Mouse (Mus musculus) forebrain, embryonic 10.5 days (tissue): ENCODE data around the gene Gm21860. TPM values are rescaled to one million over a fixed set of nuclear protein-coding genes. Genes with fewer than 3 reads are reported as not detected.
"Not testable (repeated sequence)": the region's sequence is repeated elsewhere in the genome, so short reads cannot be mapped to it uniquely, and the experiment has no call there.

Experiments
- DNase-seq: peaks from one replicate; pipeline ENCODE4 v3.0.0-alpha.2; 2017; ENCODE audit warnings: low spot score; ENCODE audit errors: extremely low spot score
- H3K27ac ChIP-seq: fragments of 300-500 bp; sonication (generic); 2 replicates; pipeline ENCODE4 v1.5.1; 2016; ENCODE audit warnings: mild to moderate bottlenecking
- H3K27me3 ChIP-seq: fragments of 300-500 bp; sonication (generic); 2 replicates; pipeline ENCODE4 v1.6.1; 2016; ENCODE audit warnings: mild to moderate bottlenecking; ENCODE audit not compliant: poor library complexity, severe bottlenecking
- H3K36me3 ChIP-seq: fragments of 300-500 bp; sonication (generic); replicated peaks from 2 replicates; pipeline ENCODE4 v1.6.1; 2016; ENCODE audit warnings: mild to moderate bottlenecking, moderate library complexity
- H3K4me1 ChIP-seq: fragments of 300-500 bp; sonication (generic); 2 replicates; pipeline ENCODE4 v1.6.1; 2016
- H3K4me3 ChIP-seq: fragments of 300-500 bp; sonication (generic); 2 replicates; pipeline ENCODE4 v1.5.1; 2016; ENCODE audit warnings: mild to moderate bottlenecking, moderate library complexity
- H3K9me3 ChIP-seq: fragments of 300-500 bp; sonication (generic); 2 replicates; pipeline ENCODE4 v1.6.1; 2016; ENCODE audit warnings: mild to moderate bottlenecking, moderate library complexity
- WGBS: fragments of 180-500 bp; shearing (Covaris S2); methylation state at CpG from one replicate; pipeline ENCODE4 v1.1.7; 2016; 5-methylcytosine and 5-hydroxymethylcytosine counted together
- polyA plus RNA-seq: library from polyadenylated mRNA; unstranded; fragments of >200 nt; fragmentation: Nextera tagmentation; extraction: Ambion mirVana; gene quantifications from 2 replicates; pipeline ENCODE4 v1.2.1, GENCODE M21; 2016

Gene Gm21860
- polyA plus RNA-seq, 1 experiment from 2014 or later = not detected

DNA sequence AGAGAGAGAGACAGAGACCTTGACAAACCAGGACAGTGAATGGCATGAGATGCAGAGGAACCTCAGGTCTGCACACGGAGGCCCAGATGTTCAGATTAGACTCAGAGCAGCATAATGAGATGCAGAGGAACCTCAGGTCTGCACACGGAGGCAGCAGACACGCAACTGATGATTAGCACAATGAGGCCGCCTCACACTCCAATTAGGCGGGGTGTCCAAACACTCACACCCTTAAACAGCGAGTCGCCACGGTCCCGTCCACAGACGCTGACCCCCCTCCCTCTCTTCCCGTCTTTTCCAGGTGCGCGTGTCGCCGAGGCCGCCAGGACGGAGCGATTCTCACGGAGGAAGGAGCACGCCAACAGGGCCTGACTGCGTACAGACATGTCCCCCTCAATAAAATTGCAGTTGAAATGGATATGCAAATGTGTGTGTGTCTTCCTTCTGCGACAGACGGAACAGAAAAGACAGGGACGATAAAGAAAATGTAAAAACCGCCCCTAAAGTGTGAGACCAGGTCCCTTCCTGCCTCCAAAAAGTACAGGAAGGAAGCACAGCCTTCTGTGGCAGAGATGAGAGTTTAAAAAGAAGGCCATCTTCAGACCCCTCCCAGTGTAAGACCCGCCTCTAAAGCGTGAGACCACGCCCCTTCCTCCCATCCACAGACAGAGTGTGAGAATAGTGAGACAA is 15.6 kb downstream of the Gm21860 start:
- not testable (repeated sequence) for H3K4me3 ChIP-seq, H3K27ac ChIP-seq, H3K27me3 ChIP-seq, H3K4me1 ChIP-seq
- WGBS = 74% methylated on average over 28 of the region's 28 CpGs
- Histone ChIP-seq H3K9me3 (peaks cover 74% of the 10 kb centered on the region), H3K36me3 (peaks cover 44% of the 10 kb centered on the region)
- peak; percentile 68 for DNase-seq

DNA sequence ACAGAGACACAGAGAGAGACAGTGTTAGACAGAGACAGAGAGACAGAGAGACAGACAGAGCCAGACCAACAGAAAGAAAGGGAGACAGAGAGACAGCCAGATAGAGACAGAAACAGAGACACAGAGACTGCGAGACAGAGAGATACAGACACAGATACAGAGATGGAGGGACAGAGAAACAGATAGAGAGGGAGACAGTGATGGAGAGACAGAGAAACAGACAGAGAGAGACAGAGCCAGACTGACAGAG is 16.3 kb downstream of the Gm21860 start:
- no peaks in the 10 kb centered on the region for H3K4me1 ChIP-seq
- no peak overlapping the region for H3K27ac ChIP-seq
- no peaks in the 10 kb centered on the region for H3K27me3 ChIP-seq
- peaks cover 44% of the 10 kb centered on the region for H3K36me3 ChIP-seq
- DNase-seq = no peak
- H3K9me3 ChIP-seq = peaks cover 71% of the 10 kb centered on the region
- 87% methylated on average over 1 of the region's 1 CpGs for WGBS
- H3K4me3 ChIP-seq = no peak overlapping the region

DNA sequence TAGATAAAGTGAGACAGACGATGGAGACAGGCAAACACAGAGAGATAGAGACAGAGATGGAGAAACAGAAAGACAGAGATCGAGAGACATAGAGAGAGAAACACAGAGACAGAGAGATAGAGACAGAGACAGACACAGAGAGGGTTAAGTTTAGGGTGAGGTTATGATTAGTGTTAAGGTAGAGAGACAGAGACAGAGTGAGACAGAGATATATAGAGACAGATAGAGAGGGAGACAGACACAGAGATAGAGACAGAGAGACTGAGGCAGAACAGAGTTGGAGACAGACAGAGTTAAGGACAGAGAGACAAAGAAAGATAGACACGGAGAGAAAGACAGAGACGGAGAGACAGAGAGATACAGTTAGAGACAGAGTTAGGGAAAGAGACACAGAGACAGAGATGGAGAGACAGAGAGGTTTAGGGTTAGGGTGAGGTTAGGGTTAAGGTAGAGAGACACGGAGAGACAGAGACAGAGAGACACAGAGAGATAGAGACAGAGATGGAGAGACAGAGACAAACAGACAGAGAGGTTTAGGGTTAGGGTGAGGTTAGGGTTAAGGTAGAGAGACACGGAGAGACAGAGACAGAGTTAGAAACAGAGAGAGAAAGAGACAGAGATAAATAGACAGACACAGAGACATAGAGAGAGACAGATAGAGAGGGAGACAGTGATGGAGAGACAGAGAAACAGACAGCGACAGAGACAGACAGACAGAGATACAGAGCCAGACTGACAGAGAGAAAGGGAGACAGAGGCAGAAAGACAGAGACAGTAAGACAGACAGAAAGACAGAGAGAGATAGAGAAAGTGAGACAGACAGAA is 16.8 kb downstream of the Gm21860 start:
- no peaks in the 10 kb centered on the region for H3K27me3 ChIP-seq
- H3K27ac ChIP-seq = no peak overlapping the region
- WGBS = 59% methylated on average over 4 of the region's 7 CpGs
- H3K36me3 ChIP-seq = peaks cover 42% of the 10 kb centered on the region
- H3K4me1 ChIP-seq = no peaks in the 10 kb centered on the region
- no peak overlapping the region for H3K4me3 ChIP-seq
- H3K9me3 ChIP-seq = peaks cover 66% of the 10 kb centered on the region
- no peak for DNase-seq

DNA sequence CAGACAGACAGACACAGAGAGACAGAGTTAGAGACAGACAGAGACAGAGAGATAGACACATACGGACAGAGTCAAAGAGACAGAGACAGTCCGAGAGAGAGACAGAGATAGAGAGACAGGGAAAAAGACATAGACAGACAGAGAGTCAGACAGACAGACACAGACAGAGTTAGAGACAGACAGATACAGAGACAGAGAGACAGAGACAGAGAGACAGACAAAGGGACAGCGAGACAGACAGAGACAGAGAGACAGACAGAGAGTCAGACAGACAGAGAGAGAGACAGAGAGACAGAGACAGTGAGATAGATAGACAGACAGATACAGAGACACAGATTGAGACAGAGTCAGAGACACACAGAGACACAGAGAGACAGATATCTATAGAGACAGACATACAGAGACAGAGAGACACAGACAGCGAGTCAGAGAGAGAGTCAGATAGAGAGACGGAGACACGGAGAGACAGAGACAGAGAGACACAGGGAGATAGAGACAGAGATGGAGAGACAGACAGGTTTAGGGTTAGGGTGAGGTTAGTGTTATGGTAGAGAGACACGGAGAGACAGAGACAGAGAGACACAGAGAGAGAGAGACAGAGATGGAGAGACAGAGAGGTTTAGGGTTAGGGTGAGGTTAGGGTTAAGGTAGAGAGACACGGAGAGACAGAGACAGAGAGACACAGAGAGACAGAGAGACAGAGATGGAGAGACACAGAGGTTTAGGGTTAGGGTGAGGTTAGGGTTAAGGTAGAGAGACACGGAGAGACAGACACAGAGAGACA is 18.2 kb downstream of the Gm21860 start:
- Histone ChIP-seq H3K9me3 (peaks cover 55% of the 10 kb centered on the region), H3K36me3 (peaks cover 28% of the 10 kb centered on the region)
- H3K4me3 ChIP-seq, H3K4me1 ChIP-seq, H3K27ac ChIP-seq, H3K27me3 ChIP-seq: not testable (repeated sequence)
- peak; percentile 14 for DNase-seq
- 80% methylated on average over 5 of the region's 9 CpGs for WGBS

DNA sequence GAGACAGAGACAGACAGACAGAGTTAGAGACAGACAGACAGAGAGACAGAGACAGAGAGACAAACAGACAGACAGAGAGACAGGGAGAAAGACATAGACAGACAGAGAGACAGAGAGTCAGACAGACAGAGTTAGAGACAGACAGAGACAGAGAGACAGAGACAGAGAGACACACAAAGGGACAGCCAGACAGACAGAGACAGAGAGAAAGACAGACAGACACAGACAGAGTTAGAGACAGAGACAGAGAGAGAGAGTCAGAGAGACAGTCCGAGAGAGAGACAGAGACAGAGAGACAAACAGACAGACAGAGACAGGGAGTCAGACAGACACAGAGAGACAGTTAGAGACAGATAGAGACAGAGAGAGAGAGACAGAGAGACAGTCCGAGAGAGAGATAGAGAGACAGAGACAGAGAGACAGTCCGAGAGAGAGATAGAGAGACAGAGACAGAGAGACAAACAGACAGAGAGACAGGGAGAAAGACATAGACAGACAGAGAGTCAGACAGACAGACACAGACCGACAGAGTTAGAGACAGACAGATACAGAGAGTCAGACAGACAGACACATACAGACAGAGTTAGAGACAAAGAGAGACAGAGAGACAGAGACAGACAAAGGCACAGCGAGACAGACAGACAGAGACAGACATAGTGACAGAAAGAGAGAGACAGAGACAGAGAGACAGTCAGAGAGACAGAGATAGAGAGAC is 19.3 kb downstream of the Gm21860 start:
- WGBS = 91% methylated on average over 4 of the region's 5 CpGs
- H3K4me3 ChIP-seq, DNase-seq, H3K4me1 ChIP-seq, H3K27me3 ChIP-seq, H3K27ac ChIP-seq: not testable (repeated sequence)
- Histone ChIP-seq H3K9me3 (peaks cover 50% of the 10 kb centered on the region), H3K36me3 (peaks cover 20% of the 10 kb centered on the region)

DNA sequence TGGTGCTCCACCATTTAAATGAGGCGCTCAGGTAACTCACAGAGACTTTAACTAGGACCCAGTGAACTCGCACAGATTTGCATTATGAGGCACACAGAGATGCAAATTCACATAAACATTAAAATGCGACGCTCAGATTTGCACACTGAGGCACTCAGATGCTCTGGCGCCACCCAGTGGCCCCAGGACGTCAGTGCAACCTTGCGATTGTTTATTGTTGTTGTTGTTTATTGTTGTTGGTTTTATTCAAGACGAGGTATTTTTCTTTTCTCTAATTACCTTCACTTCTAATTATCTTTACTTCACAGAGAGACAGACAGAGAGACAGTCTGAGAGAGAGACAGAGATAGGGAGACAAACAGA is 20.3 kb downstream of the Gm21860 start:
- not testable (repeated sequence) for H3K36me3 ChIP-seq, H3K27me3 ChIP-seq, H3K4me1 ChIP-seq, DNase-seq, H3K4me3 ChIP-seq, H3K27ac ChIP-seq
- H3K9me3 ChIP-seq = peaks cover 39% of the 10 kb centered on the region
- 71% methylated on average over 8 of the region's 8 CpGs for WGBS

DNA sequence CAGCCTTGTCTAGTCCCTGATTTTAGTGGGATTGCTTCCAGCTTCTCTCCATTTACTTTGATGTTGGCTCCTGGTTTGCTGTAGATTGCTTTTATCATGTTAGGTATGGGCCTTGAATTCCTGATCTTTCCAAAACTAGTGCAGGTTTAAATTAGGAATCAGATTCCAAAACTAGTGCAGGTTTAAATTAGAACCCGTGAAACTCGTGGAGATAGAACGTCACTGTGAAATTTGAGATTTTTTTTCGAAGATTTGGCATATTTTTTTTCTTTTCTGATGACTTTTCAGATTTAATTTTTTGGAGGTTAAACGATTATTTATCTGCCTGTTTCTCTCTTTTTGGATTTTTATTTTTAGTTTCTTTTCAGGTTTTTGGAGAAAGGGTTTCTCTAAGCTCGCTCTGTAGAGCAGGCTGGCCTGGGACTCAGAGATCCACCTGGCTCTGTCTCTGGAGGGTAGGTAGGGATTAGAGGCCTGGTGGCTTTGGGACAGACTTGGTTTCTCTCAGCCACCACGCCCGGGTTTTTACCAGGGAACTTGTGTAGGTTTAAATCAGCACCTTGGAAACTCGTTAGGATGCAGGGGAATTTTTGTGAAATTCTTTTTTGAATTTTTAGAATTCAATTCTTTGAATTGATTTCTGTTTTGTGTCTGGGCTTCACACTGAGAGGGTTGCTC is 20.8 kb downstream of the Gm21860 start:
- H3K9me3 ChIP-seq = peaks cover 34% of the 10 kb centered on the region
- H3K27ac ChIP-seq, H3K4me3 ChIP-seq, DNase-seq, H3K4me1 ChIP-seq, H3K36me3 ChIP-seq, H3K27me3 ChIP-seq: not testable (repeated sequence)
- WGBS = 77% methylated on average over 9 of the region's 9 CpGs

DNA sequence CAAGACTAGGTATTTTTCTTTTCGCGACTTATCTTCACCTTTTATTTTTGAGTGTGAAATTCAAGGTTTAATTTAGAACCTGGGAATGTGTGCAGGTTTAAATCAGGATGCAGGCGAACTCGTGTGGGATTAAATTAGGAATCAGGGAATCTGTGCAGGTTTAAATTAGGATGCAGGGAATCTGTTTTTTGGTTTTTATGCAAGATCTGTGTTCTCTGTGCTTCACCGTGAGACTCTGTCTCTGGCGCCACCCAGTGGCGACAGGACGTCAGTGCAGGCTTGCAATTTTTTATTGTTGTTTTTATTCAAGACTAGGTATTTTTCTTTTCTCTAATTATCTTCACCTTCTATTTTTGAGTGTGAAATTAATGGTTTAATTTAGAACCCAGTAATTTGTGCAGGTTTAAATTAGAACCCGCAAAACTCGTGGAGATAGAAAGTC is 22.5 kb downstream of the Gm21860 start:
- 59% methylated on average over 10 of the region's 10 CpGs for WGBS
- not testable (repeated sequence) for H3K27me3 ChIP-seq, H3K4me3 ChIP-seq, H3K4me1 ChIP-seq, H3K27ac ChIP-seq, H3K36me3 ChIP-seq
- DNase-seq = peak; percentile 65
- peaks cover 30% of the 10 kb centered on the region for H3K9me3 ChIP-seq

DNA sequence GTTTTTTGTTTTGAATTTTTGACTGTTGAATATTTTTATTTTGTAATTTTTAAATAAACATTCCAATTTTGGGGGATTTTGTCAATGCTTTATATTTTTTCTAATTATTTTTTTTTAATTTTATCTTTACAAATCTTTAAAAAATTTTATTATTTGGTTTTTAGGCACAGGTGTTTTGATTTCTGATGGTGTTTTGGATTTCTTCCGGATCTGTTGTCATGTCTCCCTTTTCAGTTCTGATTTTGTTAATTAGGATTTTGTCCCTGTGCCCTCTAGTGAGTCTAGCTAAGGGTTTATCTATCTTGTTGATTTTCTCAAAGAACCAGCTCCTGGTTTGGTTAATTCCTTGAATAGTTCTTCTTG is 23.0 kb downstream of the Gm21860 start:
- H3K4me3 ChIP-seq, H3K27me3 ChIP-seq, H3K4me1 ChIP-seq, DNase-seq, H3K27ac ChIP-seq, H3K36me3 ChIP-seq: not testable (repeated sequence)
- H3K9me3 ChIP-seq = peaks cover 25% of the 10 kb centered on the region
- 71% methylated on average over 1 of the region's 1 CpGs for WGBS

DNA sequence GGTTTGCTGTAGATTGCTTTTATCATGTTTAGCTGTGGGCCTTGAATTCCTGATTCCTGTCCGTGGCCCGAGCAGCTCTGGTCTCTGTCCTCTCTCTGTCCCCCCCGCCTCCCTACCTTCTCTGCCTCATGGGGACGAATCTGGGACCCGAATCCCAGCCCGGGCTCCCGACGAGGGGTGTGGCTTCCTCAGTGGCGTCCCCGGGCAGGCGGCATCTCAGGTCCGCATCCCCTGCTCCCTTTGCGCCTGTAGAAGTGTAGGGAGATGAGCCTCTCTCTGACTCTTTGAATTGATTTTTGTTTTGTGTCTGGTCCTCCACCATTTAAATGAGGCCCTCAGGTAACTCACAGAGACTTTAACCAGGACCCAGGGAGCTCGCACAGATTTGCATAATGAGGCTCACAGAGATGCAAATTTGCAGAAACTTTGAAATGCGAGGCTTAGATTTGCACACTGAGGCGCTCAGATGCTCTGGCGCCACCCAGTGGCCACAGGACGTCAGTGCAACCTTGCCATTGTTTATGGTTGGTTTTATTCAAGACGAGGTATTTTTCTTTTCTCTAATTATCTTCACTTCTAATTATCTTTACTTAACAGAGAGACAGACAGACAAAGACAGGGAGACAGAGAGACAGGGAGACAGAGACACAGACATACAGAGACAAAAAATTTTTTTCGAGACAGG is 23.6 kb downstream of the Gm21860 start:
- not testable (repeated sequence) for H3K27ac ChIP-seq, H3K27me3 ChIP-seq, H3K4me3 ChIP-seq, H3K36me3 ChIP-seq, H3K4me1 ChIP-seq
- DNase-seq = peak; percentile 47
- 63% methylated on average over 20 of the region's 20 CpGs for WGBS
- peaks cover 22% of the 10 kb centered on the region for H3K9me3 ChIP-seq

DNA sequence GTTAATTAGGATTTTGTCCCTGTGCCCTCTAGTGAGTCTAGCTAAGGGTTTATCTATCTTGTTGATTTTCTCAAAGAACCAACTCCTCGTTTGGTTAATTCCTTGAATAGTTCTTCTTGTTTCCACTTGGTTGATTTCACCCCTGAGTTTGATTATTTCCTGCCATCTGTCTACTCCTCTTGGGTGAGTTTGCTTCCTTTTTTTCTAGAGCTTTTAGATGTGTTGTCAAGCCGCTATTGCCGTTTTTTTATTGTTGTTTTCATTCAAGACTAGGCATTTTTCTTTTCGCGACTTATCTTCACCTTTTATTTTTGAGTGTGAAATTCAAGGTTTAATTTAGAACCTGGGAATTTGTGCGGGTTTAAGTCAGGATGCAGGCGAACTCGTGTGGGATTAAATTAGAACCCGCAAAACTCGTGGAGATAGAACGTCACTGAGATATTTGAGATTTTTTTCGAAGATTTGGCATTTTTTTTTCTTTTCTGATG is 24.8 kb downstream of the Gm21860 start:
- DNase-seq, H3K27me3 ChIP-seq, H3K27ac ChIP-seq, H3K36me3 ChIP-seq, H3K4me3 ChIP-seq, H3K4me1 ChIP-seq: not testable (repeated sequence)
- H3K9me3 ChIP-seq = peaks cover 13% of the 10 kb centered on the region
- 67% methylated on average over 12 of the region's 12 CpGs for WGBS

DNA sequence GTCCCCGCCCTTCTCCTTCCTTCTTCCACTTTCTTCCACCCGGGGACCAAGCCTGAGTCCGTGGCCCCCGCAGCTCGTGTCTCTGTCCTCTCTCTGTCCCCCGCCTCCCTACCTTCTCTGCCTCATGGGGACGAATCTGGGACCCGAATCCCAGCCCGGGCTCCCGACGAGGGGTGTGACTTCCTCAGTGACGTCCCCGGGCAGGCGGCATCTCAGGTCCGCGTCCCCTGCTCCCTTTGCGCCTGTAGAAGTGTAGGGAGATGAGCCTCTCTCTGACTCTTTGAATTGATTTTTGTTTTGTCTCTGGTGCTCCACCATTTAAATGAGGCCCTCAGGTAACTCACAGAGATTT is 25.7 kb downstream of the Gm21860 start:
- WGBS = 79% methylated on average over 16 of the region's 17 CpGs
- not testable (repeated sequence) for DNase-seq, H3K4me3 ChIP-seq, H3K36me3 ChIP-seq, H3K27ac ChIP-seq, H3K4me1 ChIP-seq, H3K27me3 ChIP-seq
- H3K9me3 ChIP-seq = peaks cover 11% of the 10 kb centered on the region
